Mouse (Mus musculus) liver, embryonic 14.5 days (tissue): Measurements from ENCODE around the gene Cttnbp2. TPM values are rescaled to one million over a fixed set of nuclear protein-coding genes. Genes with fewer than 3 reads are reported as not detected.

Source experiments
- ATAC-seq: fragments of 200-750 bp; cut with Nextera tagmentation; 2 replicates; pipeline ENCODE4 v1.8.0; 2017; ENCODE audit warnings: moderate number of reproducible peaks, mild to moderate bottlenecking, moderate library complexity; ENCODE audit not compliant: insufficient read depth
- DNase-seq, 3 experiments: peaks; one replicate each; pipeline ENCODE4 v3.0.0-alpha.2; 2012 to 2013; ENCODE audit warnings: low read depth in 3 of 3, low spot score in 3 of 3
- H3K27ac ChIP-seq: fragments of 300-500 bp; sonication (generic); 2 replicates; pipeline ENCODE4 v1.5.1; 2014; ENCODE audit warnings: moderate library complexity, mild to moderate bottlenecking, control low read depth, inconsistent platforms
- H3K27me3 ChIP-seq: fragments of 300-500 bp; sonication (generic); 2 replicates; pipeline ENCODE4 v1.6.1; 2014; ENCODE audit warnings: mild to moderate bottlenecking, low read length, moderate library complexity; ENCODE audit not compliant: control insufficient read depth, insufficient read depth
- H3K36me3 ChIP-seq: fragments of 300-500 bp; sonication (generic); replicated peaks from 2 replicates; pipeline ENCODE4 v1.6.1; 2014; ENCODE audit warnings: low read depth; ENCODE audit not compliant: control insufficient read depth, insufficient read depth
- H3K4me1 ChIP-seq, 2 experiments: fragments of 200-500 bp in 1 of 2; fragments of 300-500 bp in 1 of 2; sonication (generic) in 1 of 2; replicated peaks; 2 replicates each; pipeline ENCODE4 v1.6.1; 2012 to 2014; ENCODE audit warnings: antibody characterized with exemption in 1 of 2, inconsistent platforms in 1 of 2, low read length in 1 of 2; ENCODE audit not compliant: control insufficient read depth in 2 of 2, insufficient read depth in 2 of 2
- H3K4me2 ChIP-seq: fragments of 300-500 bp; sonication (generic); 2 replicates; pipeline ENCODE4 v1.6.1; 2014; ENCODE audit warnings: low read depth, mild to moderate bottlenecking, control low read depth, moderate library complexity
- H3K4me3 ChIP-seq, 2 experiments: fragments of 200-500 bp in 1 of 2; fragments of 300-500 bp in 1 of 2; sonication (generic) in 1 of 2; 2 replicates each; pipeline ENCODE4 v1.5.1; 2012 to 2014; ENCODE audit warnings: low read depth in 2 of 2, low read length in 2 of 2, mild to moderate bottlenecking in 2 of 2, control low read depth in 1 of 2, inconsistent platforms in 1 of 2, moderate library complexity in 1 of 2; ENCODE audit not compliant: insufficient read depth in 1 of 2
- H3K9ac ChIP-seq: fragments of 300-500 bp; sonication (generic); replicated peaks from 2 replicates; pipeline ENCODE4 v1.6.1; 2014; ENCODE audit warnings: mild to moderate bottlenecking, control low read depth, moderate library complexity
- H3K9me3 ChIP-seq: fragments of 300-500 bp; sonication (generic); 2 replicates; pipeline ENCODE4 v1.6.1; 2016; ENCODE audit warnings: low read length, mixed read lengths; ENCODE audit not compliant: control insufficient read depth
- CTCF ChIP-seq: IDR thresholded peaks from 2 replicates; pipeline ENCODE4 v1.5.1; 2016; ENCODE audit warnings: antibody characterized with exemption, low read depth, control low read depth
- EP300 ChIP-seq: IDR thresholded peaks from 2 replicates; pipeline ENCODE4 v1.6.1; 2016; ENCODE audit warnings: antibody characterized with exemption, low read depth
- WGBS: fragments of 180-500 bp; shearing (Covaris S2); extraction: QIAGEN DNeasy Blood & Tissue Kit; methylation state at CpG from one replicate; pipeline ENCODE4 v1.1.7; 2014; ENCODE audit not compliant: insufficient replicate concordance; 5-methylcytosine and 5-hydroxymethylcytosine counted together
- polyA plus RNA-seq, 2 experiments: library from polyadenylated mRNA; depleted of rRNA in 1 of 2; stranded (reverse) in 1 of 2; unstranded in 1 of 2; fragments of >200 nt; fragmentation: Nextera tagmentation in 1 of 2; extraction: Ambion mirVana in 1 of 2; gene quantifications; 2 replicates each; pipeline versions ENCODE4 v1.2.1 to v1.2.3; 2012 to 2014

Gene Cttnbp2
- polyA plus RNA-seq (2012; rRNA removed) (0.30 and 0.38 TPM in 2 replicates), polyA plus RNA-seq (2014; fragmentation: Nextera tagmentation; extraction: Ambion mirVana) (0.54 and 1.6 TPM in 2 replicates)

DNA sequence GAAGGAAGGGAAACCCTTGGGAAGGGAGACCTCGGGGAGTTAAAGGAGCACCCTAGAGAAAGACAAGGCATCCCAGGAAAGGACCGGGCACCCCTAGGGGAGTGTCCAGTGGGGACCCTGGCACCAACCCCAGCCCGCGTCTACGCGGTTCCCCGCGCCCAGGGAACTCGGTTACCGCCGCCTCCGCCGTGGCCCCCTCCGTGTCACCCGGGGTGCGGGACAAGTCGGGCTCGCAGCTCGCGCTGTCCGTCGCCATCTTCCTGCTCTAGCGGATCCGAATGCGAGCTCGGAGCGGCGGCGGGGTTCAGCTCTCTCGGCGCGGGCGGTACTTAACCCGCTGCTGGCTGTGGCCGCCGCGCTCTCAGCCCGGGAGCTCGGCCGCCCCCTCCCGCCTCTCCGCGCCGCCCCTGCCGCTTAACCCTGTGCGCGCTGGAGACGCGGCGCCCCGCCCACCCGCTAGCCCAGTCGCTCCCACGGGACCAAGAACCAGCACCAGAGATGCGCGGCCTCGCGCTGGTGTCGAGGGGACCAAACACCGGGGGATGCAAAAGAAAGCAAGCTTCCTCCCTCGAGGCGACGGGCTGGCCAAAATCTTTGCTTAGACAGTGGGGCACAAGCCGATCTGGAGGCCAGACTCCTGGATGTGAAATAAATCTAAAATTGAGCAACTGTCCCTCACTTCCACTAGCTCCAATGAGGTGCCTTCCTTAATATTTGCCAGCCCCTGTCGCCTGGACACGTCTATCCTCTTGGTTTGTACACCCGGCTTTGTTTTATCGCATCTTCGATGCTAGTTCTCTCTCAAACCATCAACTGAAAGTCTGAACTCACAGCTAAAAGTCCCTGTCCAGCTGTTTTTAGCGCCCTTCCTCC is at the start of gene Cttnbp2:
Cttnbp2 (minus strand) TSS at position 364 of the 873 bp plus-strand sequence.
- Histone ChIP-seq H3K27ac (no peak within 1 kb of the TSS), H3K9ac (no peak within 1 kb of the TSS), H3K9me3 (no peaks in the 10 kb centered on the region), H3K4me3 (peak within 1 kb of the TSS; percentile 35 to 46), H3K4me2 (peak within 1 kb of the TSS; percentile 59), H3K27me3 (peaks cover 36% of the 10 kb centered on the region), H3K4me1 (no peaks in the 10 kb centered on the region), H3K36me3 (no peaks in the 10 kb centered on the region)
- DNase-seq = peak in 2 of 3 experiments; percentile 1 to 5
- TF ChIP-seq EP300 (no peak), CTCF (no peak)
- peak; percentile 65 for ATAC-seq
- 1% methylated on average over 70 of the region's 70 CpGs for WGBS

- no peaks in the 10 kb centered on the region for H3K27me3 ChIP-seq
- no peak overlapping the region for H3K27ac ChIP-seq
- no peak for TF ChIP-seq EP300
- no peak for TF ChIP-seq CTCF
- no peaks in the 10 kb centered on the region for H3K9me3 ChIP-seq
- H3K9ac ChIP-seq = no peak overlapping the region
- no peaks in the 10 kb centered on the region for H3K4me1 ChIP-seq
- no peak overlapping the region for H3K4me2 ChIP-seq
- no peaks in the 10 kb centered on the region for H3K36me3 ChIP-seq
- no peak for ATAC-seq
- H3K4me3 ChIP-seq = no peak overlapping the region
- WGBS = 57% methylated on average over 1 of the region's 1 CpGs
- no peak for DNase-seq
These were observed 44.4 kb upstream of the Cttnbp2 start for GRCm38 (mm10) chr6:18559019-18559418.

DNA sequence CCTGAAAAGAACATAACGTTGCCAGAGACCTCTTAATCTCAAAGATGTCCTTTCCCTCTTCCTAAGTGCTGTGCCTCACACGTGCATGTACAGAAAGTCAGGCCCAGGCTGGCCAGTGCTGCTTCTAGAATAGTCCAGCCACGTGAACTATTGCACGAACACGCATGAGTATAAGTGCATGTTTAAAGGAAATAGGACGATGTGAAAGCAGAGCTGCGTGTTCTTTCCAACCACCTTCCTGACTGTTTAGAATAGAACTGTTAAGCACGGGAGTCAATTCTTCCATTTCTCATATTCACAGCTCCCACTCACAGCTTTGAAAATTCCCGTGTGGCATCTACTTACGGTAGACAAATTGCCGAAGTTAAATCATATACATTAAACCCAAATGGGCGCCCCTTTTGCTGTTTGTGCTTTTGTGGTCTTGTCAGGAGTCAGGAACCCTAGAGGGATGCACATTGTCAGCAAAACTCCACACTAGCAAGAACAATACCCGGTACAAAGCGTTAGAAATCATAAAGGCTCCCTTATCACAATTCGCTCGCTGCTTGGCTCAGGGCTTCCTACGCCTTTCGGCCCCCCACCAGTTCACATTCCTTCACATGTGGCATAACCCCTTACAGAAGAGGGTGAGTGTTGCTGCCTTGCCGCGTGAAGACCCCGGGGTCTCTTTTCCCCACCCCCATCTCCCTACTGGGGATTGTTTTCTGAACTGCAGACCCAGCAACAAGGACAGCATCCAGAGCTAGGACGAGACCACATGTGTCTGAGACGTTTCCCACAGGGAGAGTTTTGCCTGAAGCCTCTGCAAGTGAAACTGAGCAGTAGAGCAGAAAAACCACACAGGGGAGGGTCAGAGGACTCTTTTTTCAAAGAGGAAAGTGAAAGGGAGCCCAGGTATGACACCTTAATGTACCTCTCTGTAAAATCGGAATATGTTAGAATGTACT is 33.1 kb upstream of the Cttnbp2 start:
- Histone ChIP-seq H3K27me3 (no peaks in the 10 kb centered on the region), H3K36me3 (no peaks in the 10 kb centered on the region), H3K9me3 (no peaks in the 10 kb centered on the region), H3K27ac (no peak overlapping the region), H3K4me1 (no peaks in the 10 kb centered on the region), H3K4me2 (no peak overlapping the region), H3K9ac (no peak overlapping the region), H3K4me3 (no peak overlapping the region)
- WGBS = 54% methylated on average over 24 of the region's 24 CpGs
- no peak for ATAC-seq
- DNase-seq = no peak
- TF ChIP-seq CTCF = no peak
- TF ChIP-seq EP300 = no peak

GRCm38 (mm10) chr6:18543878-18544277 is 29.2 kb upstream of the Cttnbp2 start:
- Histone ChIP-seq H3K4me3 (no peak overlapping the region), H3K27me3 (no peaks in the 10 kb centered on the region), H3K9me3 (no peaks in the 10 kb centered on the region), H3K9ac (no peak overlapping the region), H3K4me1 (no peaks in the 10 kb centered on the region), H3K4me2 (no peak overlapping the region), H3K27ac (no peak overlapping the region), H3K36me3 (no peaks in the 10 kb centered on the region)
- no peak for DNase-seq
- ATAC-seq = no peak
- TF ChIP-seq CTCF (no peak), EP300 (no peak)
- WGBS = 38% methylated on average over 2 of the region's 2 CpGs

GRCm38 (mm10) chr6:18540396-18540795 is 25.8 kb upstream of the Cttnbp2 start:
- Histone ChIP-seq H3K4me1 (no peaks in the 10 kb centered on the region), H3K4me2 (no peak overlapping the region), H3K36me3 (no peaks in the 10 kb centered on the region), H3K27ac (no peak overlapping the region), H3K9me3 (no peaks in the 10 kb centered on the region), H3K4me3 (no peak overlapping the region), H3K9ac (no peak overlapping the region), H3K27me3 (no peaks in the 10 kb centered on the region)
- no peak for ATAC-seq
- TF ChIP-seq CTCF (no peak), EP300 (no peak)
- DNase-seq = no peak
- WGBS = 40% methylated on average over 4 of the region's 4 CpGs
